Mouse (Mus musculus) embryonic facial prominence, embryonic 11.5 days (tissue): ENCODE measurements around the gene Zfp385a. TPM values are rescaled to one million over a fixed set of nuclear protein-coding genes. Genes with fewer than 3 reads are reported as not detected.

Experiments used
- ATAC-seq: fragments of 200-750 bp; cut with Nextera tagmentation; replicated peaks from 2 replicates; pipeline ENCODE4 v1.8.0; 2017; ENCODE audit warnings: low read depth; ENCODE audit not compliant: insufficient number of reproducible peaks, low FRiP score, low TSS enrichment
- DNase-seq: peaks from one replicate; pipeline ENCODE4 v3.0.0-alpha.2; 2015; ENCODE audit warnings: low spot score
- H3K27ac ChIP-seq: fragments of 300-500 bp; sonication (generic); replicated peaks from 2 replicates; pipeline ENCODE4 v1.5.1; 2014; ENCODE audit warnings: mild to moderate bottlenecking, low read depth, low read length, control low read depth
- H3K27me3 ChIP-seq: fragments of 300-500 bp; sonication (generic); 2 replicates; pipeline ENCODE4 v1.6.1; 2014; ENCODE audit warnings: mild to moderate bottlenecking, low read length, moderate library complexity, mixed read lengths; ENCODE audit not compliant: control insufficient read depth, insufficient read depth
- H3K36me3 ChIP-seq: fragments of 300-500 bp; sonication (generic); replicated peaks from 2 replicates; pipeline ENCODE4 v1.6.1; 2014; ENCODE audit warnings: low read depth, mild to moderate bottlenecking, low read length, moderate library complexity, mixed read lengths; ENCODE audit not compliant: control insufficient read depth, insufficient read depth
- H3K4me1 ChIP-seq: fragments of 300-500 bp; sonication (generic); 2 replicates; pipeline ENCODE4 v1.6.1; 2014; ENCODE audit warnings: low read length, mixed read lengths; ENCODE audit not compliant: control insufficient read depth, insufficient read depth
- H3K4me2 ChIP-seq: fragments of 300-500 bp; sonication (generic); 2 replicates; pipeline ENCODE4 v1.6.1; 2014; ENCODE audit warnings: low read depth, mild to moderate bottlenecking, control low read depth, low read length, moderate library complexity
- H3K4me3 ChIP-seq: fragments of 300-500 bp; sonication (generic); 2 replicates; pipeline ENCODE4 v1.5.1; 2014; ENCODE audit warnings: low read depth, low read length, control low read depth
- H3K9ac ChIP-seq: fragments of 300-500 bp; sonication (generic); replicated peaks from 2 replicates; pipeline ENCODE4 v1.6.1; 2014; ENCODE audit warnings: mild to moderate bottlenecking, control low read depth, low read length
- H3K9me3 ChIP-seq: fragments of 300-500 bp; sonication (generic); replicated peaks from 2 replicates; pipeline ENCODE4 v1.6.1; 2016; ENCODE audit warnings: mild to moderate bottlenecking, low read length, inconsistent platforms, mixed read lengths; ENCODE audit not compliant: control insufficient read depth
- WGBS: fragments of 180-500 bp; shearing (Covaris S2); extraction: QIAGEN DNeasy Blood & Tissue Kit; methylation state at CpG from one replicate; pipeline ENCODE4 v1.1.7; 2014; 5-methylcytosine and 5-hydroxymethylcytosine counted together
- polyA plus RNA-seq: library from polyadenylated mRNA; unstranded; fragments of >200 nt; fragmentation: Nextera tagmentation; extraction: Ambion mirVana; gene quantifications from 2 replicates; pipeline ENCODE4 v1.2.1, GENCODE M21; 2014

Zfp385a gene
- polyA plus RNA-seq, result 12.2 and 16.6 TPM in 2 replicates

GRCm38 (mm10) chr15:103339961-103340337 lies at the start of gene Zfp385a:
Gene Zfp385a (minus strand): TSS chr15:103340093.
- ATAC-seq, result peak; percentile 41
- H3K27ac ChIP-seq, result no peak within 1 kb of the TSS

GRCm38 (mm10) chr15:103388556-103389145 lies 48.8 kb upstream of the Zfp385a start:
- Histone ChIP-seq H3K9ac (no peak overlapping the region), H3K4me1 (no peaks in the 10 kb centered on the region), H3K36me3 (no peaks in the 10 kb centered on the region), H3K9me3 (no peaks in the 10 kb centered on the region), H3K27me3 (no peaks in the 10 kb centered on the region), H3K27ac (no peak overlapping the region), H3K4me2 (no peak overlapping the region), H3K4me3 (no peak overlapping the region)
- no peak for ATAC-seq
- DNase-seq, result peak; percentile 59
- WGBS, result 38% methylated on average over 4 of the region's 4 CpGs

More at GRCm38 (mm10) chr15:103339961-103340337, at the start of gene Zfp385a:
- Histone ChIP-seq H3K27me3 (peaks cover 7% of the 10 kb centered on the region; the same call in 1 of the 2 replicates), H3K9me3 (no peaks in the 10 kb centered on the region), H3K4me3 (peak within 1 kb of the TSS; percentile 61), H3K36me3 (no peaks in the 10 kb centered on the region), H3K4me1 (peaks cover 2% of the 10 kb centered on the region), H3K4me2 (peak within 1 kb of the TSS; percentile 86), H3K9ac (peak within 1 kb of the TSS; percentile 57)
- 0% methylated on average over 25 of the region's 26 CpGs for WGBS
- peak; percentile 58 for DNase-seq

DNA sequence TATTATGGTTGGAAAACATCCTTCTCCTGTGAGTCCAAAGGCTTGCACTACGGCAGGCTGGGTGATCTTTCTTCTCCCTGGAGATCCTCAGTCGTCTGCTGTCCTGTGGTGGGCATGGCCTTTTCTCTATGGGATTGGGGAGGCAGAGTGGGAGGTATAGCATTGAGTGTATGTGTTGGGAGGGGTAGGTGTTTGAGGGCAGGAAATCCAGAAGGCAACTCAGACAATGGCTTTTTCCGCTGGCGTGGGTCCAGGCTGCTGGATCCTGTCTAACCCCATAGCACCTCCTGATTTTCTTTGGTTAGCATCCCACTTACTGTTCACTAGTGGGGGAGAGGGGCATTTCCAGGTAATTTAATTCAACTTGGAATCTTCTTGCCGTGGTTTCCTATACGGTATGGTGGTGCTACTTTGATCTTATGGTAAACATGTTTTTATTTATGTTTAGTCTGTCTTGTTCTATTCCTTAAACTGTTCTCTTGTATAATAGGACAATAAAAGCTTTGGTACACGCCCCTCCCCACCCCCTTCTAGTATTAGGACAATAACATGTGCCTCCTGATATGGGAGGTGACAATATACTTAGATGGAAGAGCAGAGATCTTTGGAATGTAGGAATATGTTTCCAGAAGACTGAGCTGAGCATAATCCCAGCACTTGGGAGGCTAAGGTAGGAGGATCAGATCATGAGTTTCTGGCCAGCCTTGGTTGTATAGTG lies 44.0 kb upstream of the Zfp385a start:
- WGBS, result 71% methylated on average over 7 of the region's 7 CpGs
- Histone ChIP-seq H3K4me2 (no peak overlapping the region), H3K9ac (no peak overlapping the region), H3K4me3 (no peak overlapping the region), H3K9me3 (no peaks in the 10 kb centered on the region), H3K4me1 (no peaks in the 10 kb centered on the region), H3K27me3 (no peaks in the 10 kb centered on the region), H3K27ac (no peak overlapping the region), H3K36me3 (no peaks in the 10 kb centered on the region)
- DNase-seq (no peak), ATAC-seq (no peak)

GRCm38 (mm10) chr15:103382795-103383406 lies 43.0 kb upstream of the Zfp385a start:
- no peak for DNase-seq
- 24% methylated on average over 5 of the region's 5 CpGs for WGBS
- no peak overlapping the region for H3K4me3 ChIP-seq
- no peaks in the 10 kb centered on the region for H3K4me1 ChIP-seq
- no peak overlapping the region for H3K4me2 ChIP-seq
- H3K36me3 ChIP-seq, result no peaks in the 10 kb centered on the region
- no peak for ATAC-seq
- no peaks in the 10 kb centered on the region for H3K27me3 ChIP-seq
- H3K9me3 ChIP-seq, result no peaks in the 10 kb centered on the region
- no peak overlapping the region for H3K9ac ChIP-seq
- no peak overlapping the region for H3K27ac ChIP-seq

- no peak overlapping the region for H3K4me2 ChIP-seq
- 90% methylated on average over 2 of the region's 2 CpGs for WGBS
- H3K4me1 ChIP-seq, result no peaks in the 10 kb centered on the region
- no peaks in the 10 kb centered on the region for H3K36me3 ChIP-seq
- H3K27me3 ChIP-seq, result no peaks in the 10 kb centered on the region
- H3K4me3 ChIP-seq, result no peak overlapping the region
- H3K27ac ChIP-seq, result no peak overlapping the region
- H3K9me3 ChIP-seq, result no peaks in the 10 kb centered on the region
- ATAC-seq (no peak), DNase-seq (no peak)
- no peak overlapping the region for H3K9ac ChIP-seq
Observed at GRCm38 (mm10) chr15:103382075-103382474, 42.2 kb upstream of the Zfp385a start.

DNA sequence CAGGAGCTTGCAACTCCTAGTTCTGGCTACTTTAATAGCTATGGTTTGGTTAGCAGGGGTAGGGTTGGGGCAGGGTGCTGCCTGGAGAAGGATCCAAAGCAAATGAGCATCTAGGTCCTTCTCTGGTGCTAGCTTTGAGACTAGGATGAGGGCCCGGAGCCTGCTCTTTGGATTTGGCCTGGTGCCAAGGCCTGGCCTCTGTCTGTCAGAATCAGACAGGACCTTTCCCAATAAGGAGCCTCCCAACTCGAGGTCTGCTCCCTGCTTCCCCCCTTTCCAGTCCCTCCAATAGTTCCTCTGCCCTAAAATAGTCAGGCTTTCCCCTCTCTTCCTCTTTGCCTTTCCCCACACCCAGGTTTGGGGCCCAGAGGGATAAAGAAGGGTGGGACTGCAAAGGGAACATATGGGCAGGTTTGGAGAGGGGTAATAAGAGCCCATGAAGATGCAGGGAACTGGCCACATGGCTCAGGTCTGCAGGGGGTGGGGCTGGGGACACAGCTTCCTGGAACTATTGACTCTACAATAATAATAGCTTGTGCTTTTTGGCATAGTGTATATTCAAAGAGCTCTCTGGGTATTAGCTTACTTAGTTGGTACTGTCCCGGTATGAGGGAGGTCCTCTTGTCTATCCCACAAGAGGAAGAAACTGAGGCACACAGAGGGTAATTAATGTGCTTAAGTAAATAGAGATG lies 38.9 kb upstream of the Zfp385a start:
- WGBS, result 65% methylated on average over 3 of the region's 3 CpGs
- Histone ChIP-seq H3K9ac (no peak overlapping the region), H3K9me3 (no peaks in the 10 kb centered on the region), H3K27ac (no peak overlapping the region), H3K36me3 (no peaks in the 10 kb centered on the region), H3K27me3 (no peaks in the 10 kb centered on the region), H3K4me2 (no peak overlapping the region), H3K4me1 (no peaks in the 10 kb centered on the region), H3K4me3 (no peak overlapping the region)
- ATAC-seq (0 out of 2 replicates have a peak, but pooled peaks have one; percentile 12), DNase-seq (no peak)

GRCm38 (mm10) chr15:103377752-103378664 lies 38.1 kb upstream of the Zfp385a start:
- H3K36me3 ChIP-seq, result no peaks in the 10 kb centered on the region
- 79% methylated on average over 3 of the region's 3 CpGs for WGBS
- no peaks in the 10 kb centered on the region for H3K4me1 ChIP-seq
- ATAC-seq (peak; percentile 61; the same call in 1 of the 2 replicates), DNase-seq (no peak)
- H3K4me3 ChIP-seq, result no peak overlapping the region
- no peaks in the 10 kb centered on the region for H3K27me3 ChIP-seq
- no peaks in the 10 kb centered on the region for H3K9me3 ChIP-seq
- no peak overlapping the region for H3K9ac ChIP-seq
- no peak overlapping the region for H3K27ac ChIP-seq
- H3K4me2 ChIP-seq, result no peak overlapping the region
